Mouse (Mus musculus): ENCODE results near the gene Kansl2.

Kansl2 gene

GRCm38 (mm10) chr15:98503317-98503716, 30.7 kb downstream of the Kansl2 start:
- no peak for DNase-seq (ENCODE audit: low read depth, low spot score)

GRCm38 (mm10) chr15:98497631-98498030, 36.4 kb downstream of the Kansl2 start:
- no peak for DNase-seq (ENCODE audit: low read depth, low spot score)

GRCm38 (mm10) chr15:98492102-98492501, 42.0 kb downstream of the Kansl2 start, which contains the start of gene Olfr279:
Olfr279 (plus strand) TSS chr15:98492402.
- no peak for DNase-seq (ENCODE audit: low read depth, low spot score)

GRCm38 (mm10) chr15:98491332-98491731, 42.7 kb downstream of the Kansl2 start:
- no peak for DNase-seq (ENCODE audit: low read depth, low spot score)

- no peak for DNase-seq (ENCODE audit: low read depth, low spot score)
These were observed 47.5 kb downstream of the Kansl2 start for GRCm38 (mm10) chr15:98486433-98487021.

GRCm38 (mm10) chr15:98483907-98484886, 49.9 kb downstream of the Kansl2 start:
- DNase-seq (ENCODE audit: low read depth, low spot score): no peak

- no peak for DNase-seq (ENCODE audit: low read depth, low spot score)
These were observed 51.4 kb downstream of the Kansl2 start, which contains the start of gene Lalba for GRCm38 (mm10) chr15:98482701-98483100. Lalba (minus strand) TSS chr15:98482721.

- DNase-seq (ENCODE audit: low read depth, low spot score): no peak
These were observed 54.4 kb downstream of the Kansl2 start for GRCm38 (mm10) chr15:98479568-98480102.

- no peak for DNase-seq (ENCODE audit: low read depth, low spot score)
These were observed 57.8 kb downstream of the Kansl2 start for GRCm38 (mm10) chr15:98476281-98476680.

- DNase-seq (ENCODE audit: low read depth, low spot score): no peak
These were observed 58.7 kb downstream of the Kansl2 start for GRCm38 (mm10) chr15:98475382-98475781.

GRCm38 (mm10) chr15:98474958-98475357, 59.1 kb downstream of the Kansl2 start:
- no peak for DNase-seq (ENCODE audit: low read depth, low spot score)

- DNase-seq (ENCODE audit: low read depth, low spot score): no peak
These were observed 62.5 kb downstream of the Kansl2 start for GRCm38 (mm10) chr15:98471539-98471938.

GRCm38 (mm10) chr15:98469596-98469995, 64.5 kb downstream of the Kansl2 start, which contains the start of gene OR5BS1P:
OR5BS1P (plus strand) TSS chr15:98469896.
- no peak for DNase-seq (ENCODE audit: low read depth, low spot score)

All from telencephalon, adult 2 months (tissue).